Mouse (Mus musculus) inflammation-experienced regulatory T-cells, adult 6 months (primary cell): Measurements from ENCODE around the gene Eps8l2. TPM values are rescaled to one million over a fixed set of nuclear protein-coding genes. Genes with fewer than 3 reads are reported as not detected.
"Not testable (repeated sequence)": the region's sequence is repeated elsewhere in the genome, so short reads cannot be mapped to it uniquely, and the experiment has no call there.

Source experiments
- ATAC-seq: one replicate; pipeline ENCODE4 v1.8.0; 2017
- polyA plus RNA-seq, 3 experiments: library from polyadenylated mRNA; unstranded; fragments of 100-300 nt; shearing (Covaris generic); gene quantifications; one replicate each; pipeline ENCODE4 v1.2.1; 2017

The Eps8l2 gene
- polyA plus RNA-seq, 3 experiments from 2014 or later: not detected

DNA sequence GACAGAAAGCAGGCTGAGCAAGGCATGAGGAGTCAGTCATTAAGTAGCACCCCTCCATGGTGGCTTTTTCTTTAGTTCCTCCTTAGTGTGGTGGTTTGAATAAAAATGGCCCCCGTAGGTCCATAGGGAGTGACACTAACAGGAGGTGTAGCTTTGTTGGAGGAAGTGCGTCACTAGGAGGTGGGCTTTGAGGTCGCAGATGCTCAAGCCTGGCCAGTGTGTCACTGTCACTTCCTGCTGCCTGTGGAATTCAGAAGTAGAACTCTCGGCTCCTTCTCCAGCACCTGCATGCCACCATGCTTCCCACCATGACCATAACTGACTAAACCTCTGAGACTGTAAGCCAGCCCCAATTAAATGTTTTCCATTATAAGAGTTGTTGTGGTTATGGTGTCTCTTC is 28.7 kb downstream of the Eps8l2 start:
- no peak for ATAC-seq

DNA sequence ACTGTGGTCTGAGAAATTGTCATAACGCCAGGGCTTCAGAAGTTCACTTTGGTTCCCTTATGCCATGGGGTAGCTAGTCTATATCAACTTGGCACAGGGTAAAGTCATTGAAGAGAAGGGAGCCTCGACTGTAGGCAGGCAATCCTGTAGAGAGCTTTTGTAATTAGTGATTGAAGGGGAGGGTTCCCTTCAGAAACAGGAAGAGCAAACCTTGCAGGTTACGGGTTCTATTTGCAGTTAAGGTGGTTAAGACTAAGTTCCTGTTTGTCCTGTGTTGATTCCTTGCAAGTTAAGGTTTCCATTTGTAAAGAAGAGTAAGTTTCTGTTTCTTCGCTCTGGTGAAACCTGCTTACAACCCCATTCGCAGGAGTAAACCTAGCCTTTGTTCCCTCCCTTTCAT is 31.2 kb downstream of the Eps8l2 start:
- no peak for ATAC-seq

DNA sequence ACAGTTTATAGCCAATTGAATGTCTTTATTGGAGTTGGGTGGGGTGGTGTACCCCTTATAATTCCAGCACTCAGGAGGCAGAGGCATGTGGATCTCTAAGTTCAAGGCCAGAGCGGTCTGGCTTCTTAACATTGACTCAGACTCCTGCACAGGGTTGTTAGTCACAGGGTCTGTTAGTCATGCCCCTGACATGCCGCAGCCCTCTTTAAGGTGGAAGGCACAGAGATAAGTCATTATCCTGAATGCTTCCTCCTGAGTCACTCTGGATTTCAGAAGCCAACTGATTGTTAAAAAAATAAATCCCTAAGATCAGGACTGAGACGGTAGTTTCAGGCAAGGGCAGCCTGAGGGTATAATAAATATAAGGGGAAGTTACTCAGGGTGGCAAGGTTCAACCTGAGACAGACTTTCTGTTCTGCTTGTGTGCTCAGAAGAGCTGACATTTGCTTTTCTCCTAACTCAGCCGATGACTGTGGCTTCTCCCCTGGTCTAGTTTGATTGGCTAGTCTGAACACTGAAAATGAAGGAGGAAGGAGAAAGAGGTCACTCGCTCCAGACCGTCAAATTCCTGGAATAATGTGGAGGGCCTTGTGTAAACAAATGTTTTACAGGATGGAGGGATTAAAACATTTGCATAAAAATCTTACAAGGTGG is 33.4 kb downstream of the Eps8l2 start:
- ATAC-seq: no peak

DNA sequence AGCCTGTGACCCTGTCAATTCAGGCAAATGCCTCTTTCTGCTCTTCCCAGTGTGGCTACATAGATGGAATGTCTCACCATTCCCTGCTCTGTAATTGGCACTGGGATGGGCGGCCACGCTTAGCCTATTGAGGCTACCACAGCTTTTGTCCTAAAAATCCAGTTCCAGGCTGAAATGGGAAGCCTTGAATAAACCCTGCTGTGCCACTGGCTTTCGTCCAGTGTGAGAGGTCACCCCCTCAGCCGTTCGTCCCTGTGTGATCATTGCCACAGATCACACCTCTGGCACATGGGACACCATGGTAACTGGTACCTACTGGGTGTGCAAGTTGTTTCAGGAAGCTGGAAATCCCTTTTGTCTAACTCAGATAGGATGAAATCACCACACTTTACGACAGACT is 34.9 kb downstream of the Eps8l2 start:
- ATAC-seq: no peak

DNA sequence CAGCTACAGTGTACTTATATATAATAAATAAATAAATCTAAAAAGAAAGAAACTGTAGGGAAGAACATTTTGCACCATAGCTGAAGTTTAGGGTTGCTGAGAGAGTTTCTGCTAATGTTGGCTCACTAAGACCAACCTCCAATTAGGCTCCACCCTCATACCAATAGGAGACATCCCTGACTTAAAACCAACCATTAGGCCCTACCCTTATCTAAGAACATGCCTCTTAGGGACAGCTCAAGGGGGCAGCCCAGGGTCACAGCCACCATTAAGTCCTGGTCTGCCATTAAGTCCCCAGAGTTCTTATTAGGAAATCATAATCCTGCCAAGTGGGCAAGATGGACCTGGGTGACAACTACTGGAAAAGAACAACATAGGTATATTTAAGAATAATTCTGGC is 35.7 kb downstream of the Eps8l2 start:
- no peak for ATAC-seq

DNA sequence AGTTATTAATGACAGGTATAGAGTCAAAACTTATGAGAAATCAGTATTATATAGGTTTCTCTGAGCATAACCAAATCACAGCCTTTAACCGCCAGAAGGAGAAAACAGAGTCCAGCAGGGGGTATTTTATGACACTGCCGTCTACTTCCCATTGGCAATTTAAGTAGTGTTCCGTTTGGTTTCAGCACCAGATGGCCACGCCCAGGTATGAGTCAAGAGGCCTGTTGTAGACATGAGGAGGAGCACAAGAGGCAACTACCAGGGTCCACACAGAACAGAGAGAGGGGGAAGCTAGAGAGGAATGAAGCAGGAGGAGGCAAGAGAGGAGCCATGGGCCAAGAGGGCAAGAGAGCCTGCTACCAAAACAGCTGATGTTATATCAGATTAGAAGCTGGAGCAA is 40.9 kb downstream of the Eps8l2 start:
- ATAC-seq: no peak

DNA sequence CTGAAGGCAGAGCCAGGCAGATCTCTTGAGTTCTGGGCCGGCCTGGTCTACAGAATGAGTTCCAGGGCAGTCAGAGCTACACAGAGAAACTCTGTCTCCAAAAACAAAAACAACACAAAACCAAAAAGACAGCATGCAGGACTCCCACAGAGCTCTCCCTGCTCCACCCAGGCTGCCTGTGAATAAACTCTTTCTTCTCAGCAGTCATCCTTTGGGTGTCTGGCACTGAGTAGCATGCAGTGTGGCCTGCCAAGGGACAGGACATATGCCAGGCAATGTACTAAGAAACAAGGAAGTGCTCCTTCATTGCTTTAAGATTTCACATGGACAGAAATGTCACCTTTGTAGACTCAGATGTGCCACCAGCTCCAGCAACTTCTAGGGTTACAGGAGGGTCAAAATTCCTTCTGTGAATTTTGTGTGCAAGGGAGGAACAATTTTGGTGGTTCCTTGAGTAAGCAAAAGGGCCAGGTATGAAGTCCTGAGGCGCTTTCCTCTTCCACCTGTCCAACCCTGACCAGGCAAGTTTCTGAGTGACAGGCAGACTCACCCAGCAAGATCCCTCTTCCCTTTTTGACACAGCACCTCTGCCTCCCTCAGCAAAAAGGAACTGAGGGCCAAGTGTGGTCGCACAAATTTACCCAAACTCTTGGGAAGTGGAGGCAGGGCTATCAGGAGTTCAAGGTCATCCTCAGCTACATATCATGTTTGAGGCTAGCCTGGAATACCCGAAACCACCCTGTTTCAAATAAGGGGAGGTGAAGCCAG is 42.6 kb downstream of the Eps8l2 start:
- ATAC-seq: no peak

DNA sequence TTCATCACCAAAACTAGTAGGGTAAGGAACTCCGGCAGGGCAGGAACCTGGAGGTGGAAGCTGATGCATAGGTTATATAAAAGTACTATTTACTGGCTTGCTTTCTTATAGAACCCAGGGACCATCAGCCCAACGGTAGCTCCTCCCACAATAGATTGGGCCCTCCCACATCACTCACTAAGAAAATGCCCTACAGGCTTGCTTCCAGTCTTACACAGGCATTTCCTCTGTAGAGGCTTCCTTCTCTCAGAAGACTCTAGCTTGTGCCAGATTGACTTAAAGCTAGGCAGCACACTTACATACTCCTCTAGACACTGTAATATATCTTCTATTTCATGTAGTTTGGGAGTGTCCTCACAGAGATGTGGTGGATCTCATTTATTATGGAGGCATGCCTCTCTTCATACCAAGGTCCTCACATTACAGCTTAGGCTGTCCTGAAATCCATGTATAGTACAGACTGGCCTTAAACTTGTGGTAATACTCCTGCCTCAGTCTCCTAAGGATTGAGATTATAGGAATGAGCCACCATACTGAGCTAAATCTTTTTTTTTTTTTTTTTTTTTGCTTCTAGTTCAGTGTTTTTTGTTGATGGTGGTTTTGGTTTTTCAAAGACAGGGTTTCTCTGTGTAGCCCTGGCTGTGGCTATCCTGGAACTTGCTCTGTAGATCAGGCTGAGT is 49.3 kb downstream of the Eps8l2 start:
- no peak for ATAC-seq

DNA sequence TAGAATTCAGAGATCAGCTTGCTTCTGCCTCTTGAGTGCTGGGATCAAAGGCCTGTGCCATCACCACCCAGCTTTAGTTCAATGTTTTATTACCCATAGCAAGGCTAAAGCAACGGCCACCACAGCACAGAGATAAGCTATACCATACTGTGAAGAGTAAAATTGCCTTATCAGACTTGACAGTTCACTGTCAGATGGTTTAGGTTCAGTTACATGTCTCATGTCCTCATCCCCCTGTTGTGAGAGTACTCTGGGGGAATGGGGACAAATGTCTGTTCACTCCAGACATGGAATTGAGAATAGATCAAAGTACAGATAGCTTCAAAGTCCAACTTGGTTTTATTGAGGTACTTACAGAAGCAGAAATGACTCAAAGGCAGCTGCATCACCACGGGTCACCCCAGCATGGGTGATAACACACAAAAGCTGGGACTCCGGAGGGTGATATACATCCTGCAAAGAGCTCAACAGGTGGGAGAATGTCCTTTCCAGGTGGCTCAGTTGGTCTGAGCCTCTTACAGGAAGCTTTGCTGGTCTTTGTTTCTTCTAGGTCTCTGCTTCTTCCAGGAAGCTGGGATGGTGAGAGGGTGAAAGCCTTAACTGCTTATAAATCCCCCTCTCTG is 49.9 kb downstream of the Eps8l2 start:
- no peak for ATAC-seq

DNA sequence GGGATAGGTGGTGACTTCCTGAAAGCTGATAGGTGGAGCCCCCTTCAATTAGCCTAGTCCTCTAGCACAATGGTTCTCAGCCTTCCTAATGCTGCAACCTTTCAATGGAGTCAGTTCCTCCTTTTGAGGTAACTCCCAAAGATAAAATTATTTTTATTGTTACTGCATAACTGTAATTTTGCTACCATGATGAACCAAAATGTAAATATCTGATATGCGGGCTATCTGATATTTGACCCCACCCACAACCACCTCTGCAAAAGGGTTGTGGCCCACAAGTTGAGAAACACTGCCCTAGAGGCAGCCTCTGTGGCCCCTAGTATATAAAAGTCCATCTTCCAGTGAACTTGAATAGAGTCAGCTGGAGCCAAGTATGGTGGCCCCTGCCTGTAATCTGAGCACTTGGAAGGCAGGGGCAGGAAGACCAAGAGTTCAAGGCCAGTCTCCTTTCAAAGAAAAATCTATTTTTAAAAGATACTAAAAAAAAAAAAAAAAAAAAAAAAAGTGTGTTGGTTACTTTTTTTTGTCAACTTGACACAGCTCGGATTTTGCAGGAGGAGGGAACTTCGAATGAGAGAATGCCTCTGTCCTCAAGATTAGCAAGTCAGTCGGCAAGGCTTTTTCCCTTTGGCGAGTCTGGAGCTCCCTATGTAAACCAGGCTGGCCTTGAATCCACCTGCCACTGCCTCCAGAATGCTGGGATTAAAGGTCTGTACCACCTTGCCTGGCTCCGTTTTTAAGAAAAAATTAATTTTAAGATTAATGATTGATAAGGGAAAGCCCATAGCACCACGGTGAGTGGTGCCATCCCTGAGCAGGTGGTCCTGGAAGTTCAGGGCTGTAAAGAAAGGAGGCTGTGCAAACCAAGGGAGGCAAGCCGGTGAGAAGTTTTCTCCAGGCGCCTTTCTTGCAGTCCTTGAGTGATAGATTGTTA is 51.9 kb downstream of the Eps8l2 start:
- ATAC-seq: no peak

DNA sequence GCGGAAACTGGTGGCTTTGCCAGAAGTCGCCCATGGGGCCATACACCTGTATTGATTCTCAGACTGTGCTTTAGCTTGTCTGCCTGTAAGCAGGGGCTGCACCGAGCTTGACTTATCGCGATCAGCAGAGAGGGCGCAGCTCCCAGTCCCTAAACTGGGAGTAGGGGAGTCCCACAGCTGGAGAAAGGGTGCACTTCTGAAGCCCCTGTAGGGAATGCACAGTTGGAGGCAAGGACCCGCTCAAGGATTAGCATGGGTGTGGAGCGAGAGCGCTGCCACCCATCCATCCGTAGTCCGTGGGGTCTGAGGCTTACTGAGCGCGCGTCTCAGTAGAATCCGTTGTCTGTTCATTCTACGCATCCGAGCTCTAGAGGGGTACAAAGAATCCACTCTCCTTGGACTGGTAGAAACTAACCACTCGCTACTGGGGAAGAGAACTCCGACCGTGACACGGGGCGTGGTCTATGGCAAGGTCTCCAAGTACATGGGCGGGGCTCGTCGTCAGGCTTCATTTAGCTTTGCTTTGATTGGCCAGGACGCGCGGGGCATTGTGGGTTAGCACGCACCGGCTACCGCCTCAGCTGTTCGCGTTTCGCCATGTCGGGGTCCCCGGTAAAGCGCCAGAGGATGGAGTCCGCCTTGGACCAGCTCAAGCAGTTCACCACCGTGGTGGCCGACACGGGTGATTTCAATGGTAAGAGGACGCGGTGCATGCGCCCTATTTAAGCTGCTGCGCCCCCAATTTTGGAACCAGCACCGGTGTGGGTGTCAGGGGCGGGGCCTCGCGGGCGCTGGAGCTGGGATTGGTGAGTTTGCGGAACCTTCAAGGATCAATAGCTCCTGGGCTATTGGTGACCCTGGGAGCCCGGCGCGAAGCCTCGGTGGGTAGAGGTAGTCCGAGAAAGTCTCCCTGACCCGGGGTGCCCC is 53.2 kb downstream of the Eps8l2 start, which contains the start of gene Taldo1:
TSS of gene Taldo1 (plus strand) at position 575 of the 927 bp plus-strand sequence.
- peak; percentile 95 for ATAC-seq

DNA sequence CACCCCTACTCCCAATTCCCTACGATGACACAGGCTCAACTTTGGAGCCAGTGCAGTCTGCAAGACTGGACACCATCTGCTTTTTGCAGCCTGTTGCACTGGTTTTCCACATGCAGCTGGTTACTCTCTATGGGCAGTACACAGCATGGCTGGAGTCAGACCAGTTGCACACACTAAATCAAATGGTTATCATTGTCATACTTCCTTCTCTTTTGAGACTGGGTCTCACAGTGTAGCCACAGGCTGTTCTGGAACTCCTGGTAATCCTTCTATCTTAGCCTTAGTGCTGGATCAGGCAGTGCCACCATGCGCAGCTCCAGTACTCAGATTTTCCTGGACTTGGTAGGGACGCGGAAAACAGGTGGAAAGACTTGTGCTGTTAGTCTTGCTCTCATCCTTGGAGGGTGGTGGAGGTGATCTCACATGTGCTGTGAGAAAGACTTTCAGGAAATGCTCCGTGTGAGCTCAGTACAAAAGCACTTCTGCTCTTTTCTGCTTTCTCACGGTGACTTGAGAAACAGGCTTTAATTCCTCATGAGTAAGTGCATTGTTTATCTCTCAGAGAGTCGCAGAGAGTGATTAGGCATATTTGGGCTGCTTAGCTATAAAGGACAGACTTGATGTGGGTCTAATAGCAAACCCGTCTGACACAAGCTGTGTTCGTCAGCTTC is 54.0 kb downstream of the Eps8l2 start:
- ATAC-seq: no peak

DNA sequence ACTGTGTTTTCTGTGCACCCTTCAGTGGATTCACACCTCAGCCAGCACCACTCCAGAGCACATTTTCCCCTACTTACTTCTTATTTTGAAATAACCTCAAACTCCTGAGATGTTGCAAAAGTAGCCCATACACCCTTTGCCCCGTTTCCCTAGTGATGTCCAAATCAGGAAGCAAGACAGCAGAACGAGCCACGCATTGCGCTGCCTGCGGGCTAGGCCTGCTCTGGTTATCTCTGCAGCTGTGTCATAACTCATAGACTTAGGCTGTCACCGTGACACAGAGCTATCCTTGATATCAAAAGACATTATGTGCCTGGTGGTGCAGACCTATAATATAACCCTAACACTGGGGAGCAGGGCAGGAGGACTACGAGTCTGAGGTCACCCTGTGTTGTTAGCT is 55.5 kb downstream of the Eps8l2 start:
- no peak for ATAC-seq

DNA sequence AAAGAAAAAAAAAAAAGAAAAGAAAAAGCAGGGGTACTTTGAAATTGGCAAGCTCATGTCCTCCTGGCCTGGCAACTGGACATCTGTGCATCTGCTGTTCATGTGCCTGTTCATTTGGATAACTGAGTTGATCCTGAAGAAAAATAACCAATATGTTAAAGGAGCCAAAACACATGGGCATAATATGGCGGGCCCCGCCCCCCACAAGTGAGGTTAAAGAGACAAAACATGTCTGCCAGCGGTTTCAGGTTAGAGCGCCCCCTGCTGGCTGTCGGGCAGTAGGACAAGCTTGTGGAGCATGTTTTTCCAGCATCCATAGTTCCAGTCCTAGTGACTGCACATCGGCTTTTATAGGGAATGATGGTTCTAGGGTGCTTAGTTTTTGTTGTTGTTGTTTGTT is 56.1 kb downstream of the Eps8l2 start:
- ATAC-seq: no peak

DNA sequence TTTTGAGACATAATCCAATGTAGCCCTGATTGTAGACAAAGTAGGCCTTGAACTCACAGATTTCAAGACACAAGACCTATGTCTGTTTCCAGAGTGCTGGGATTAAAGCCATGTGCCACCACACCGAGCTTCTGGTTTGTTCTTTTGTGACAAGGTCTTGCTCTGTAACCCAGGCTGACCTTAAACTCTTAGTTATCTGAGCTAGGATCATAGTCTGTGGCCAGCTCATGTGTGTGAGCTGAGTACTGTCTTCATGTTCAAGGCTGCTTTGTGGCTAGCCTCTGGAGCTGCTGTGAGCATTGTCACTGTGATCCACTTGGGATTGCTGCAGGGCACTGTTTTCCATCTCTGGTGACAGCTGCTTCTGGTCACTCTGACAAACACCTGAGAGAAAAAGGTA is 56.7 kb downstream of the Eps8l2 start:
- no peak for ATAC-seq

DNA sequence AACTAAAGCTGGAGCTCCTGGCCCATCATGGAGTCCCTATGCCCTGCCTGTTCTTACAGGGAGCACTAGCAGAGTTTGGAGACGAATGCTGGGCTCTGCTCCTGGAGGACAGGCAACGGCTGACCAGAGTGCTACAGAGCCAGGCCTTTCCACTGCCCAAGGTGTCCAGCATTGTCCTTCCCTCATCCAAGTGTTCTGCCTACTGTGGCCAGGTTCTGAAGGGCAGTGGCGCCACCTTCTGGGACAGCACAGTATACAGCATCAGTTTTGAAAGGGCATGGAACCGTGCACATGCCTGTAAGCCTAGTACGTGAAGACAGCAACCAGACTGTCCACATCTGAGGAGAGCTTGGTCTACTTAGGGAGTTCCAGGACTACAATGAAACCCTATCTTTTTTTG is 64.6 kb downstream of the Eps8l2 start:
- peak; percentile 58 for ATAC-seq

DNA sequence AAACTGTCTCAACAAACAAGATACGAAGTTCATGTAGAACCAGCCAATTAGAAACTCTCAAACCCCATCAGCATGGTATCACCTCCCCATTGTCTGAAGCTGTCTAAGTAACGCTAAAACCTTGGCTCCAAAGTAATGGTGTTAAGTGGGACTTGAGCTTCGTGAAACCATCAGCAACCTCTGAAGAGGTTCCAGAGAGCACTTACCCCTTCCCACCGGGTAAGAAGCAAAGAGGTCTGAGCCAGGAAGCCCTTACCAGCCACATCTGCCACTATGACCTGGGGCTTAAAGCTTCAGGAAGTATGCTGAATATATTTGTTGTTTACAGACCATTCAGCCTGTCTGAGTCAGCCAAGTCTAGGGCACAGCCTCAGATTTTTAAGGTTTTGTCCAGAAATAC is 66.8 kb downstream of the Eps8l2 start:
- ATAC-seq: no peak

DNA sequence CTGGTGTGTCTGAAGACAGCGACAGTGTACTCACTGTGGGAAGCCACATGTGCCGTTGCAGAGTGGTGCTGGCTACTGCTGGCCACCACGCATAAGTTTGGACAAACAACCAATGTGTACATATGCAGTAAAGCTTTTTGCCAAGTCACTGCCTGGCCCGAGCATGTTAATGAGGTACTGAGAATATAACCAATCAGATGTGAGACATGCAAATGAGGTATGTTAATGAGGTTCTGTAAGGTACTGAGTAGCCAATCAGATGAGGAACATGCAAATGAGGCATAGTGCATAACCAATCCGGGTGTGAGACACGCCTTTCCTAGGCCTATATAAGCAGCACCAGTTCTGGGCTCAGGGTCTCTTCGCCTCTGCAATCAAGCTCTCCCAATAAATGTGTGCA is 69.0 kb downstream of the Eps8l2 start:
- not testable (repeated sequence) for ATAC-seq

DNA sequence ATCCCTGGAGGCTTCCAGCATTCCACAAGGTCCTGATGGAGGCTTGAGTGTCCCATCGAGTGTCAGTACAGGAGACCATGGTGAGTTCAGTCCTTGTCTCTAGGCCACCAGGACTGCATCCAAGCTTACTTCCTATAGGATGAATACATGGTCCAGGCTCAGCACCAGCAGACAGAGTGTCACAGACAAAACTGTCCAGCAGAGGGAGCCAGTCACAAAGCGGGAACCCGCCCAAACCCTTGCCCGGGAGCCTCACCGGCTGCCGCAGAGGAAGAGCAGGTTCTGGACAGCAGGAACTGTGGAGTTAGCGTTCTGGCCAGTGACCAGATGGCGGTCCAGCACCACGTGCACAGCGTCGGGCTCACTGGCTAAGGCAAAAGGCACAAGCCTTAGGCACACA is 70.2 kb downstream of the Eps8l2 start:
- ATAC-seq: peak; percentile 79

DNA sequence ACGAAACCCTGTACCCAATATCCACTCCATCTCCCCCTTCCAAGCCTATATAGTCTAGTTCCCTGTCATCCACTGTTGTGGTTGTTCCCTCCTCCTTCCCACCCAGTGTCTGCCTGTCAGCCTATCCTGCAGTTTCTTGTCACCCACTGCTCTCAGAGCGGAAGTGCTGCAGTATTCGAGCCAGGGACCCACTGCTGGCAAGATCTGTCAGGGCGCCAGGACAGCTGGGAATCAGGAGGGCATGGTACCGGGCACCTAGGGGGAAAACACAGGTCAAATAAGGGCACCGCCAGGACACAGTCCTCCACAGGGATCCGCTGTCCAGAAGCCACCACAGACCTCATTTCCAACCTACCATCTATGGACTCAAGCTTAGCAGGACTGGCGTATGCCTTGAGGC is 72.0 kb downstream of the Eps8l2 start:
- ATAC-seq: no peak

DNA sequence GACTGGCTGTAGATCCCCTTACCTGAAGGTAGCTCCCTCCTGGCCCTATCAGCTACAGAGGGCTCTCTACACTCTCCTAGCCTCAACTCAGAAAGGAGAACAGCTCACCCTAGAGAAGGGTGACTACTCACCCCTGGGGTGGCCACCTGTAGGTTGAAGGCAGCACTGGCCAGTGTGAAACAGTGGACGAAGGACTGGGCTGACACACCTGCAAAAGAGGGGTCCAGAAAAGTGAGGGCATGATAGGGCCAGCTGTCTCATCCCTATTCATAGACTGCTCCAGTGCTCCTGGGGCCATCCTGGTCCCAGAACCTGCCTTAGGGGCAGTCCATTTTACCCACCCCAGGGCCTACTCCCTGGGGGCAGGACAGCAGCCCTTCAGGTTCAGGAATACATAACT is 73.0 kb downstream of the Eps8l2 start:
- ATAC-seq: no peak
